Mouse (Mus musculus) stomach, embryonic 16.5 days (tissue): ENCODE data around the gene Gpa33. TPM values are rescaled to one million over a fixed set of nuclear protein-coding genes. Genes with fewer than 3 reads are reported as not detected.

Experiments
- ATAC-seq: fragments of 200-750 bp; cut with Nextera tagmentation; 2 replicates; pipeline ENCODE4 v1.8.0; 2017; ENCODE audit warnings: moderate number of reproducible peaks, moderate TSS enrichment; ENCODE audit not compliant: insufficient read depth, low FRiP score
- H3K27ac ChIP-seq: fragments of 300-500 bp; sonication (generic); 2 replicates; pipeline ENCODE4 v1.5.1; 2014; ENCODE audit warnings: low read length
- H3K27me3 ChIP-seq: fragments of 300-500 bp; sonication (generic); 2 replicates; pipeline ENCODE4 v1.6.1; 2014; ENCODE audit warnings: low read length, control low read depth, mixed read lengths; ENCODE audit not compliant: control insufficient read depth, insufficient read depth
- H3K36me3 ChIP-seq: fragments of 300-500 bp; sonication (generic); 2 replicates; pipeline ENCODE4 v1.6.1; 2014; ENCODE audit warnings: low read length; ENCODE audit not compliant: control insufficient read depth, insufficient read depth
- H3K4me1 ChIP-seq: fragments of 300-500 bp; sonication (generic); 2 replicates; pipeline ENCODE4 v1.6.1; 2014; ENCODE audit warnings: low read length, control low read depth, mixed read lengths; ENCODE audit not compliant: control insufficient read depth, insufficient read depth
- H3K4me2 ChIP-seq: fragments of 300-500 bp; sonication (generic); 2 replicates; pipeline ENCODE4 v1.6.1; 2014; ENCODE audit warnings: low read depth, low read length, mixed read lengths
- H3K4me3 ChIP-seq: fragments of 300-500 bp; sonication (generic); replicated peaks from 2 replicates; pipeline ENCODE4 v1.5.1; 2014; ENCODE audit warnings: mild to moderate bottlenecking, low read length
- H3K9ac ChIP-seq: fragments of 300-500 bp; sonication (generic); 2 replicates; pipeline ENCODE4 v1.6.1; 2014; ENCODE audit warnings: low read length
- H3K9me3 ChIP-seq: fragments of 300-500 bp; sonication (generic); replicated peaks from 2 replicates; pipeline ENCODE4 v1.6.1; 2016; ENCODE audit warnings: low read length, control low read depth; ENCODE audit not compliant: control insufficient read depth
- WGBS: fragments of 180-500 bp; shearing (Covaris S2); extraction: QIAGEN DNeasy Blood & Tissue Kit; methylation state at CpG from one replicate; pipeline ENCODE4 v1.1.7; 2014; 5-methylcytosine and 5-hydroxymethylcytosine counted together
- polyA plus RNA-seq: library from polyadenylated mRNA; unstranded; fragments of >200 nt; fragmentation: Nextera tagmentation; extraction: Ambion mirVana; gene quantifications from 2 replicates; pipeline ENCODE4 v1.2.1, GENCODE M21; 2015

Gpa33 gene
- 11.9 and 14.2 TPM in 2 replicates for polyA plus RNA-seq

DNA sequence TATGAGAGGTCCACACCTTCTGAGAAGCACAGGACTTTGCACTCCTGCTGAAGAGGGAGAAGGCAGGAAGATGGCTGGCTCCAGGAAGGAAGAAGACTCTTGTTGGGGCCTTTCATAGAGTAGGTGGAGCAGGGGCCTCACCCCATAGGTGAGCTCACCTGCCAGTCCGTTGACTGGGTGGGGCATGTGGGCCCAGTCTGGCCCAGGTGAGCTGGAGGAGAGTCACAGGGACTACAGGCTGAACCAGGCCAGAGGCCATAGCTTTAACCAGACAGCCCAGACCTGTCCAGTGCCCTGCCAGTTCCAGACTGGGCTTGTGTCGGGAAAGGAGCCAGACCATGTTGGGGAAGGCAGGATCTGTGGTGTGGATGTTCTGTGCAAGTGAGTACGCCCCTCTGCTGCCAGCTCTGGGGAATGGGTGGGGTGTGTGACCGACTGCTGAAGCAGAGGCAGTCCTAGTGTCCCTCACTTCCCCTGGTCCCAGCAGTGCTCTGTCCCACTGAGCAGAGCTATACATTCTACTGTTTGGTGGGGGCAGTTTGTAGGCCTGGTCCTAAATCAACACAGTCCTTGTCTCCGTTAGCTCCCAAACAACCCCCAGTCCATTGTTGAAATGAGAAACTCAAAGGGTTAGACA, at the start of gene Gpa33:
Gpa33 (plus strand) TSS at position 15 of the 637 bp plus-strand sequence.
- Histone ChIP-seq H3K9me3 (no peaks in the 10 kb centered on the region), H3K4me2 (0 out of 2 replicates have a peak within 1 kb of the TSS, but pooled peaks have one; percentile 2), H3K36me3 (no peaks in the 10 kb centered on the region), H3K4me1 (peaks cover 14% of the 10 kb centered on the region), H3K9ac (peak within 1 kb of the TSS; percentile 38; the same call in 1 of the 2 replicates), H3K27ac (peak within 1 kb of the TSS; percentile 17; the same call in 1 of the 2 replicates), H3K4me3 (peak within 1 kb of the TSS; percentile 0; the same call in 1 of the 2 replicates), H3K27me3 (no peaks in the 10 kb centered on the region)
- 70% methylated on average over 5 of the region's 5 CpGs for WGBS
- peak; percentile 86 for ATAC-seq

DNA sequence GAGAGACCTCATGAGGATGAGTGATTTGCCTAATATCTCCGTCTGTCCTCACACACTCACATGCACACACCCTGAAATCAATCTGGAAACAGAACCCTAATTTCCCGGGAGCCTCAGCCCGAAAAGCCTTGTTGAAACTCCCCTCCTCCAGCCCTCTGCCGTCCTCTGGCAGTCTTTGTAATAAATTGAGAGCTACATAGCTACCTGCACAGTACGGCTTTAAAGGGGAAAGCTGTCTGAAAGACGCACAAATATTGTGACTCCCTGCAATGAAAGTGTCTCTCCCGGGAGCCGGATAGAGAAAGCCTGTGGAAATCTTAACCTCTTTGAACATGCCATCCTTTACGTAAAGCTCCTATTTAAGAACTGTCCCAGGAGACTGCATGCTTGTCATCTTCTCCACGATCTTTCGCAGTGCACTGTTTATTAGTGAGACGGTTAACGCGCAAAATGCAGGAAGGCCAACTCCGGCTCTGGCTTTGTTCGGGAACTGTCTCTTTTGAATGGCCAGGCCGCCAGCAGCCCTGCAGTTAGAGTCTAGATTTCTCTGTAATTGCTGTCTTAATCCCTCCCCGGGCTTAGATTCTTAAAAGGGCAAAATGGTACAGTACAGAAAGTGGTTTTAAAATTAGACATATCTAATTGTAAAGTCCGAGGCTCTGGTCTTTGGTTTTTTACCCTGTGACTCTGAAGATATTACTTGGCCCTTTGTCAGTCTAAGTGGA, 41.4 kb upstream of the Gpa33 start:
- Histone ChIP-seq H3K4me1 (no peaks in the 10 kb centered on the region), H3K27ac (no peak overlapping the region), H3K4me2 (no peak overlapping the region), H3K9me3 (no peaks in the 10 kb centered on the region), H3K27me3 (no peaks in the 10 kb centered on the region), H3K9ac (no peak overlapping the region), H3K36me3 (no peaks in the 10 kb centered on the region), H3K4me3 (no peak overlapping the region)
- WGBS = 66% methylated on average over 19 of the region's 19 CpGs
- no peak for ATAC-seq

DNA sequence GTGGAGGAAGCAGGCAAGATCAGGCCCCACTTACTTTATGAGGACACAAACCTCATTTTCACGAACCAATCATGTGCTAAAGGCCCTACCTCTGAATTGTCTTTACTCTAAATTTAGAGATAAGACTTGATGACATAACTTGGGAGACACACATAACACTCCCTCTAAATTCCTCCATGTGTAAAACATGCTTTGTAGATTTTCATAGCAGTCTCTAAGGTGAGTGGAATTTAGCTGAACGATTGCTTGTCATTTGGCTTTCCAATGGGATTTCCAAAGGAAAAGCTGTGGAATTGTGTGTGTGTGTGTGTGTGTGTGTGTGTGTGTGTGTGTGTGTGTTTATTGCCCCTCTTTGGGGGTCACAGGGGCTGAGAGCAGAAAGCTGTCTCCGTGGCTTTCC, 40.7 kb upstream of the Gpa33 start:
- WGBS = 63% methylated on average over 3 of the region's 3 CpGs
- Histone ChIP-seq H3K9me3 (no peaks in the 10 kb centered on the region), H3K4me2 (no peak overlapping the region), H3K4me3 (no peak overlapping the region), H3K27me3 (no peaks in the 10 kb centered on the region), H3K36me3 (no peaks in the 10 kb centered on the region), H3K27ac (no peak overlapping the region), H3K4me1 (no peaks in the 10 kb centered on the region), H3K9ac (no peak overlapping the region)
- no peak for ATAC-seq

DNA sequence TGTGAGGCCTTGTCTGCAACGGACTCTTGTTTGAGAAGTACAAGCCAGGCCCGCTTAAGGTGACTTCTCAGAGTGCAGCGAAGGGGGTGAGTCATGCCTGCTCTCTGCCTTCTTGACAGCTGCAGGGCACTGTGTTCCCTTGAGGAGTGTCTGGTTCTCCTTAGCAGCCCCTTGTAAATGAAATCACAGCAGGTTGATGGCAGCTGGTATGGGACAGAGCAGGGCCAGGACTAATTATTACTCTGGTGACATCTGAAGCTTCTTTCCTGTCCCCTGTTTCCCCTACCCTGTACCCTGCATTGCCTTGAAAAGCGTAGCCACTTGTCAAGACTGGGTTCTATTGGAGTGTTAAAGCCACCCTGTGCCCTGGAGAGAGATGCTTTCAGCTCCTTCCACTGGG, 40.3 kb upstream of the Gpa33 start:
- H3K4me2 ChIP-seq = no peak overlapping the region
- H3K36me3 ChIP-seq = no peaks in the 10 kb centered on the region
- no peaks in the 10 kb centered on the region for H3K27me3 ChIP-seq
- no peak overlapping the region for H3K27ac ChIP-seq
- no peaks in the 10 kb centered on the region for H3K9me3 ChIP-seq
- H3K4me3 ChIP-seq = no peak overlapping the region
- peak; percentile 64; the same call in 1 of the 2 replicates for ATAC-seq
- H3K9ac ChIP-seq = no peak overlapping the region
- WGBS = 34% methylated on average over 4 of the region's 4 CpGs
- H3K4me1 ChIP-seq = no peaks in the 10 kb centered on the region

DNA sequence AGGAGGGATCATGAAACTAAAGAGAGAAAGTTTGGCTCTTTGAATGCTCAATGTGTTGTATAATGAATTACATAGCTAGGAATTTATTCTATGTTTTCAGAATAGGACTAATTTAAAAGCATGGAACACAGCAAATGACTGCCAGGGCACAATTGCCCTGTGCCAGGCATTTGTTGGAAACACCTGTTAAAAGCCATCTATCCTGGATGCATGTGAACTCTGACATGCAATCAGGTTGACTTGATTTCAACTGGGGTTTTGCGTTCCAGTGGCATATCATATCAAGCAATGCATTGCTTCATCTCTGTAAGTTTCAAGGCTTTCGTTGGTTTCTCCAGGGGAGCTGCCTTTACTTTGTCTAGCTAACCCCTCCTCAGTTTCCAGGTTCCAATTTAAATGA, 39.7 kb upstream of the Gpa33 start:
- H3K9me3 ChIP-seq = no peaks in the 10 kb centered on the region
- no peak overlapping the region for H3K4me3 ChIP-seq
- ATAC-seq = no peak
- H3K36me3 ChIP-seq = no peaks in the 10 kb centered on the region
- no peak overlapping the region for H3K9ac ChIP-seq
- H3K4me2 ChIP-seq = no peak overlapping the region
- 54% methylated on average over 2 of the region's 2 CpGs for WGBS
- no peaks in the 10 kb centered on the region for H3K4me1 ChIP-seq
- no peak overlapping the region for H3K27ac ChIP-seq
- no peaks in the 10 kb centered on the region for H3K27me3 ChIP-seq

DNA sequence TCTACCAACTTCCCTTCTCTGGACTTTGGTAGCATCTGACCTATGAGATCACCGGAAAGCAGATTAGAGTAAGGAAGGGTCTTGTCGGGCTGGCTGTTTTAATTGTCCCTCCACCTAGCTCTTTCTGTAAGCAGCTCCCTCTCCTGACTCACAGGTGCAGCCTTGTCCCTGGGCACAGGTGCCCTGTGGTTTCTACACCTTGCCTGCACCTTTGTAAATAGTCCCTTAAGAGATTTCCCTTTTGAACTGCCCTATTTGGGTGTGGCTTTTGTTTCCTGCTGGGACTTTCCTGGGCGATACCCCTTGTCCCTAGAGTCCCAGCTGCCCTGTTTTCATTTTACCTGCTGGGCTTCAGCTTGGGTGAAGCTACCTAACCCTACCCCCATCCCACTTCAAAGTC, 35.6 kb upstream of the Gpa33 start:
- 63% methylated on average over 3 of the region's 3 CpGs for WGBS
- no peaks in the 10 kb centered on the region for H3K36me3 ChIP-seq
- H3K27me3 ChIP-seq = no peaks in the 10 kb centered on the region
- H3K4me2 ChIP-seq = no peak overlapping the region
- no peak overlapping the region for H3K4me3 ChIP-seq
- ATAC-seq = peak; percentile 21; the same call in 1 of the 2 replicates
- H3K9ac ChIP-seq = no peak overlapping the region
- no peaks in the 10 kb centered on the region for H3K9me3 ChIP-seq
- H3K4me1 ChIP-seq = no peaks in the 10 kb centered on the region
- H3K27ac ChIP-seq = no peak overlapping the region

DNA sequence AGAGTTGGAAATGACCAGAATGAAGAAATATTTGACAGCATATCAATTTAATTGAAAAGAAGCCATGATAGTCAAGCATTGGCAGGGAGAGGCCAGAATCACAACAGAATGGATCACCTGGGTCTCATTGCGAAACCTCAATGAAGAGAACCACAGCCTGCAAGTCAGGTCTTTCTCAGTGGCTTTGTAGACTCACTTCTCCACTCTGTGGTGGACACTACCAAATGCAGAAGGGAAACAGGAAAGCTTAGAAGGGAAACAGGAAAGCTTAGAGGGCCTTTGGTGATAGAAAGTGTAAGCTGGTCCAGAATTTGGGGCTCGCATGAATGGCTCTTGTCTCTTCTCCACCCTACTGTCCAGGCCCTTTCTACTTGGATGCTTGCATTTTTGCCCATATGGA, 31.9 kb upstream of the Gpa33 start:
- WGBS = 93% methylated on average over 2 of the region's 2 CpGs
- Histone ChIP-seq H3K4me2 (no peak overlapping the region), H3K4me1 (no peaks in the 10 kb centered on the region; the same call in 1 of the 2 replicates), H3K27me3 (no peaks in the 10 kb centered on the region), H3K9me3 (no peaks in the 10 kb centered on the region), H3K4me3 (no peak overlapping the region), H3K9ac (no peak overlapping the region), H3K36me3 (no peaks in the 10 kb centered on the region), H3K27ac (no peak overlapping the region)
- ATAC-seq = no peak

DNA sequence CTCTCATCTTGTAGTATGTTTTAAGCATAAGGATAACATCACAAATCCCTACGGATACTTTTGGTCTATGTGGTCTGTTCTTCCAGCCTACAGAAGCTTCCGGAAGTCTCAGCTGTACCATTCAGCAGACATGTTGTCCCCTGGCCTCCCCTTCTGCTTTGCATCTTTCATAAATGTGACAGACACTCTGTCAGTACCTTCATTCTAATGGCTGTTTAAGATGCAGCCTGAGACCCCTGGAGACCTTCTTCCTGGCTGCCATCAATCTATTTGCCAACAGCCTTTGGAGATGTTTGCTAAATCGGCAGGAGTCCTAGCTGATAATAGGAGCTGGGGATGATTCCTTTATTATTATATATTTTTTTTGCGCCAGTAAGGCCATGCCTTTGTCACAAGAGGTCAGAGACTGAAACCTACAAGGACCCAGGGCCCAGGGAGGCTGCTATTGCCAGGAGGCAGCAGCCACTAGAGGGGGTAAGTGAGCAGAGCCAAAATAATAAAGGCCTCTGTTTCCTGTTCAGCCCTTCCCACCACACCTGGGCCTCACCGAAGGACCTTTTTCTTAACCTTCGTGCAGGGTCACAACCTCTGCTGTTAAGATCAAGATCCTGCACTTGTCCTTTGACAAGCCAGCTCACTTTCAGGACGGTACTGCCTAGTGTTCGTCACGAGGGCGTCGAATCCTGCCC, 27.0 kb upstream of the Gpa33 start:
- no peak for ATAC-seq
- Histone ChIP-seq H3K9me3 (no peaks in the 10 kb centered on the region), H3K27me3 (no peaks in the 10 kb centered on the region), H3K9ac (0 out of 2 replicates have a peak overlapping the region, but pooled peaks have one; percentile 12), H3K27ac (no peak overlapping the region), H3K4me2 (no peak overlapping the region), H3K4me1 (no peaks in the 10 kb centered on the region; the same call in 1 of the 2 replicates), H3K36me3 (no peaks in the 10 kb centered on the region), H3K4me3 (no peak overlapping the region)
- WGBS = 51% methylated on average over 11 of the region's 11 CpGs

DNA sequence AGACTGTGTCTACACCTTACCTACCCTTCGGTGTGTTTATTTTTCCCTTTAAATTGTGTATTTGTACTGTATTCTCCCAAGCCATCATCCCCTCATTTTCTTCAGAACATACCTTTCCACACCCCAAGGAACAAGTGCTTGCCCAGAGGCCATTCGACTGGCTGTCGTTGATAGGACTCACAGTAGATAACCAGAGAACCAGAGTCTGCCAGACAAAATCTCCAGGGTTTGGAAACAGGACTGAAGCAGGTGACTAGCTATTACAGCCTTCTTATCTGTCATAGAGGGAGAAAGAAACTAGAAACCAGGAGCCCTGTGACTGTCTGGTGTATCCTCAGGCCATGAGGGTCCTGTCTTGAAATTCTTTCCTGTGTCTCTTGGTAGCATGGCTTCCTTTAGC, 25.2 kb upstream of the Gpa33 start:
- no peak overlapping the region for H3K27ac ChIP-seq
- no peak overlapping the region for H3K4me3 ChIP-seq
- H3K4me2 ChIP-seq = no peak overlapping the region
- no peak overlapping the region for H3K9ac ChIP-seq
- ATAC-seq = no peak
- H3K27me3 ChIP-seq = no peaks in the 10 kb centered on the region
- H3K9me3 ChIP-seq = no peaks in the 10 kb centered on the region
- 85% methylated on average over 3 of the region's 3 CpGs for WGBS
- no peaks in the 10 kb centered on the region for H3K36me3 ChIP-seq
- H3K4me1 ChIP-seq = no peaks in the 10 kb centered on the region; the same call in 1 of the 2 replicates
